Mouse (Mus musculus) heart, postnatal 4 days (tissue): ENCODE measurements at regions not wholly inside any gene's neighbourhood (a gene's known extent, or its start where the extent isn't known, plus 50 kb on each side); places are given as distances from the start of the nearest gene placed in this dataset.
A peak's percentile ranks its signal among the peaks of the same experiment; 100 is the strongest.

Source experiments
- DNase-seq: peaks from one replicate; pipeline ENCODE4 v3.0.0; 2021

GRCm38 (mm10) chr13:112003445-112003844 lies 194.7 kb upstream of the Map3k1 start:
- DNase-seq, result no peak

- DNase-seq, result no peak
These were observed 195.3 kb upstream of the Map3k1 start for GRCm38 (mm10) chr13:112004126-112004525.

GRCm38 (mm10) chr13:112005421-112005820 lies 196.6 kb upstream of the Map3k1 start:
- no peak for DNase-seq

DNA sequence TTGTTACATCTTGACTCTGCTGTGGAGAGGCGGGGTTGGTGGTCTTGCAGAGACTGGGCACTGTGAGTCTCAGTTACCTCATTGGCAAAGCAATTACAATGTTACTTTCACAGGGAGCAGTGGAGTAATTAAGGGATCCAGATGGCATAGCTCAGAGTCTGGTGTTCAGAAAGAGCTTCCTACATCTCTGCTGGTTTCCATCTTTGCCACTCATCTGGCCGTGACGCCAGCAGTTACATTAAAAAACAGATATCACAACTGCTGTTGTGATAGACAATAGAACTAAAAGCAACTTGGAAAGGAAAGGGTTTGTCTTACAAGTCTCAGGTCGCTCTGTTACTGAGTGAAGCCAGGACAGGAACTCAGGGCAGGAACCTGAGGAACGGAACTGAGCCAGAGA lies 200.0 kb upstream of the Map3k1 start:
- no peak for DNase-seq

GRCm38 (mm10) chr13:112009288-112009687 lies 200.5 kb upstream of the Map3k1 start:
- DNase-seq, result no peak

DNA sequence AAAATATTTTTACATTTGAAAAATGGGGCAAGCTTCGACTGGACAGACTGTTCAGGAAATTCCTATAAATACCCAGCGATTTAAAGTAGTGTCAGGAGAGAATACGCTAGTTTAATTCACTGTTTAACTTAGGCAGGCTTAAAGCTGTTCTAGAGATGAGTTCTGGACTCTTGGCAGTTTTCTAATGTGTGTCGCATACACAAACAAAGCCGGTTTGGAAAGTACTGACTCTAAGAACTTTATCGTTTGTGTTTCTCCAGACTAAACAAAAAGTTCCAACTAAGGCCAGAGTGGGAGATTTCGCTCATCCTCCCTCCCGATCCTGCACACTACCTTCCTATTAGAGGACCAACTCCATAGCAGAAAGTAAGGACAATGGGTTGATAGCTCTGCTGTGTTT lies 201.7 kb upstream of the Map3k1 start:
- DNase-seq, result no peak

DNA sequence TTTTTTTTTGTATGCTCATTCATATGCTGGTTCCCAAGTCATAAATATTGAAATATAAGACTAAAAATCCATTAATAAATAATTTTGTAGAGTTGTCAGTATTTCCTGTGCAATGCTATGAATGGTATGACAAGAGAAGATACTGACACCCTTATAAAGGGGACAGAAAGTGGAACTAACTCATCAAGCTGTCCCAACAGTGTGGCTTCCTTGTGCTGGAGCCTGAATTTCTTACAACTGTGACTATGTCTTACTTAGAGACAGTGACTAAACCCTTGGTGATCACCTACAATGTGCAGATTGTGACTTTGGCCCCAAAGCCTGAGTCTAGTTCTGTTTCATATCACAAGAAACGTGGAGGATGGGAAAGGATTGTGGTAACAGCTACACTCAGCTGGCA lies 203.8 kb upstream of the Map3k1 start:
- DNase-seq, result no peak

- DNase-seq, result no peak
These were observed 206.3 kb upstream of the Map3k1 start for GRCm38 (mm10) chr13:112015083-112015482.

DNA sequence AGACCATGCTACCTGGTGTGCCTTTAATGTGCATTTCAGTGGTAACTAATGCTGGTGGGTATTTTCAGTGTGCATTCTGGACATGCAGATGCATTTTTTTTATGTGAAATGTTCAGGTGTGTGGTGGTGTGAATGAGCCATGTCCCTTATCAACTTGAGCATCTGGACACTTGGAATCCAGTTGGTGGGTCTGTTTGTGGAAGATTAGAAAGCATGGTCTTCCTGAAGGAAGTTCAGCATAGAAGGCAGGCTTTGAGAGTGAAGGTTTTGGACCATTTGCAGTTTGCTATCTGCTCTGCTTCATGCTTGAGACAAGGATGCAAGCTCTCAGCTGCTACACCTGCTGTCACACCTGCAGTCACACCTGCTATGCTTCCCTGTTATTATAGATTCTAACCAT lies 207.5 kb upstream of the Map3k1 start:
- no peak for DNase-seq

GRCm38 (mm10) chr13:112018497-112019281 lies 209.9 kb upstream of the Map3k1 start:
- no peak for DNase-seq

- DNase-seq, result no peak
These were observed 210.8 kb upstream of the Map3k1 start for GRCm38 (mm10) chr13:112019575-112019974.

DNA sequence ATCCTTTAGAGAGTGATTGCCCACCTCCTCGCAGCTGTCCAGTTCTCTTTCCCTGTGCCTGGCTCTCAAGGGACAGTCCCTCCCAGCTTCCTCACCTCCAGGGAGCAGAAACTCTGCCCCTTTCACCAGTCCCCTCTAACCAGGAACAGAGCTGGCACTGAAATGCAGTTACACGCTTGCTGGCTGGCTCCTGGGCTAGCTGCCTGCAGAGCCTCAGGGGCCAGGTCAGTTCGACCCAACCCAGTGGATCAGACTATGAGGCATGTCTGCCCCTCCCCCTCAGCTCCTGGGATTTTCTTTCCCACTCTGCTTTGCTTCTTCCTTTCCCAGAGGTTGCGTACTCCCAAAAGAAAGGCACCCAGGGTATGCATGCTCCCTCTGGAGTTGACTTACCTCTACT lies 214.4 kb upstream of the Map3k1 start:
- no peak for DNase-seq

- no peak for DNase-seq
These were observed 216.1 kb upstream of the Map3k1 start for GRCm38 (mm10) chr13:112024667-112025585.

DNA sequence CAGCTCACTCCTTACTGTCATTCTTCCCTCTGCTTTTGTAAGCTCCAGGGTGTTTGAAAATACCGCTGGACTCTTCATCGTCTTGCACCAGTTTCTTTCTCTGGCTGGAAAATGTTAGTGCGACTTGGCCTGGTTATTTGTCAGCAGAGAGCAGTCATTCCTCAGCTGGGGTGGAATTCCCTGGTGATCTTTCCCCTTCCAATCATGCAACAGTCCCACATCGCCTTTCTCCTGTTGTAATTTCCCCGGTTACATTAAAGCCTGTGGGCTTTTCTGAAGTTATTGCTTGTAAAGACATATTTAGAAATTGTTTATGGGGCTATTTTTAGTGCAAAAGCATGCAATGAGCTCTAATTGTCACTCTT lies 216.8 kb upstream of the Map3k1 start:
- peak; percentile 40 for DNase-seq

DNA sequence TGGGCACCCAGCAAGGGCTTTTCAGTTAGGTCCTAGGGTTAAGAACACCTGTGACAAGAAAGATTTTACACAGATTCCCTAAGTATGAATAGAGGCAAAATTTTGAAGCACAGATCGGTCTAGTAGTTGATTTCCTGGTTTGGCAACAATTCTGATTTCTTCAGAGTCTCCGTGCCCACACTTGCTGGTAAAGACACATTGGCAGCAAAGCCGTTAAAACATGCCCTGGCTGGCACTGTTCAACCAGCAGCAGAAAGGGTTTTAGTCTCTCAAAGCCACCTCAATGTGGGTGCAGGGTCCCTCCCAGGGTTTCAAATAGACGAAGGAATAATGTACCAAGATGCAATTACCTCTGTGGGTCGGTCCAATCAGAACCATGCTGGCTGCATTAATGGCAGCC lies 218.9 kb upstream of the Map3k1 start:
- no peak for DNase-seq

- DNase-seq, result no peak
These were observed 222.3 kb upstream of the Map3k1 start for GRCm38 (mm10) chr13:112031061-112031460.

GRCm38 (mm10) chr13:112031631-112032320 lies 223.0 kb upstream of the Map3k1 start:
- DNase-seq, result no peak

DNA sequence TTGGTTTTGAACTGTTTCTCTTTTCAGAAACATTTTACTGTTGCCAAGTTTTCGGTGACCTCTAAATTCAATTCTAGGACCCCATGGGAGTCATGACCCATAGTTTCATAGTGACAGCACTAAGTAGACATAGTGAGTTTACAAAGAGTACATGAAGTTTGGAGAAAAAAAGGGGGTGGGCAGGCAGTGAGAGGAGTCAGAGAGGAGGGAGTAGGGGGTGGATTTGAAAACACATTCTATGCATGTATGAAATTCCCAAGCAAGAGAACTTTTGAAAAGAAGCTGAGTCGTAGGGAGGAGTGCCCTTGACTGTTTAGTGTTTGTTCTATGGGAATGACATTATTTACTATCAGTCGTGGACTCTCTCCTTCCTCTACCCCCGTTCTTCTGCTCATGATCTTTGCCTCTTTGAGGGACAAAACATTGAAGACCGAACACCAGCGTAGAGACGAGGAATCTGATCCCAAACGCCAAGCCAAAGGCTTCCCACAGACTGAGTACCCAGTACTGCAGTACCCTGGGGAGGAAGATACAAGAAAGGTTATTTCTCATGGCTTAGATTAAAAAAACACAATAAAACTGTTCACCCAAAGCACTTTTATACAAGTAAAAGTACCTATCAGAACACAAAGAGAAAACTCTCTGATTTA lies 229.1 kb upstream of the Map3k1 start:
- no peak for DNase-seq

- no peak for DNase-seq
These were observed 229.9 kb upstream of the Map3k1 start for GRCm38 (mm10) chr13:112038556-112039304.

GRCm38 (mm10) chr13:112039422-112040145 lies 230.8 kb upstream of the Map3k1 start:
- DNase-seq, result no peak
